10 mouse cellular contexts compared by ENCODE assay signal in the genomic region with DNA sequence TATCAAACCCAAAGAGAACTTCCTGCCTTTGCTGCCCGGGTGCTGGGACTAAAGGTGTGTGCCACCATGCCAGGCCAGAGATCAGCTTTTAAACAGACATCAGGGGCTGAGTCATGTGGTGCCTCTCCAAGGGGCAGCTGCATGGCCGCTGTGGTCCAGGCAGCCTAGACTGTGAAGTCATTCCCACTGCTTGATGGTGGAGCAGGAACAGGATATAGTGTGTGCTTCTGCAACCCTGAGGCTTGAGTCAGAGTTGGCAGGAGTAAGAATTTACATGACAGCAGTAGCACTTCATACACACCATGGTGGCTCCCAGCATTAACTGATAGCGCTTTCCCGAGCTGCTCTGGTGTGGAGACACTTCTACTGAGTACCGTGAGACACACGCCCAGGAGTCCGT.
DNase-seq lines count a peak whose midpoint lies in the region; ATAC-seq and TF ChIP-seq lines count a peak whose summit lies in the region.
"Had no signal": no experiment of that assay in that cellular context is flagged by ENCODE, and none has a peak within 500 bp of the region (broad histone marks: within the 10 kb centered on the region; RNA-seq: fewer than 3 reads in every experiment).

No protein-coding gene starts in this region.

- TF ChIP-seq CTCF in lung, adult 2 months (IDR thresholded peaks at IDR 0.05; ENCODE audit: insufficient read depth, low read length): no peak
- no peak for TF ChIP-seq CTCF in stomach, postnatal 0 days (IDR thresholded peaks at IDR 0.05; ENCODE audit: low read depth)

- H3K9ac ChIP-seq in heart, embryonic 12.5 days: no peak overlapping the region
- no peak overlapping the region for H3K9ac ChIP-seq in lung, embryonic 15.5 days
- no peak overlapping the region for H3K9ac ChIP-seq in intestine, embryonic 16.5 days (ENCODE audit: low read depth, low read length)
- H3K9ac ChIP-seq in stomach, postnatal 0 days (ENCODE audit: low read length): no peak overlapping the region

- H3K27me3 ChIP-seq in heart, embryonic 12.5 days (replicated peaks): no peaks in the 10 kb centered on the region
- H3K27me3 ChIP-seq in lung, embryonic 15.5 days: no peaks in the 10 kb centered on the region
- H3K27me3 ChIP-seq in intestine, embryonic 16.5 days (replicated peaks; ENCODE audit: control insufficient read depth, insufficient read depth, low read length): no peaks in the 10 kb centered on the region
- H3K27me3 ChIP-seq in stomach, postnatal 0 days (ENCODE audit: control insufficient read depth, insufficient read depth, low read length): no peaks in the 10 kb centered on the region

- H3K9me3 ChIP-seq in heart, embryonic 12.5 days (replicated peaks): no peaks in the 10 kb centered on the region
- no peaks in the 10 kb centered on the region for H3K9me3 ChIP-seq in lung, embryonic 15.5 days
- no peaks in the 10 kb centered on the region for H3K9me3 ChIP-seq in intestine, embryonic 16.5 days (ENCODE audit: control insufficient read depth, low read length)
- H3K9me3 ChIP-seq in stomach, postnatal 0 days (ENCODE audit: control insufficient read depth, low read length): no peaks in the 10 kb centered on the region

- DNase-seq in heart, adult 11 months: no peak
- no peak for DNase-seq in lung, adult 2 months
- peak; percentile 55 for DNase-seq in stomach, postnatal 0 days (ENCODE audit: low spot score)
- no peak for DNase-seq in testis, postnatal 14 days (ENCODE audit: low spot score)
- no peak for DNase-seq in cerebellum, adult 8-10 months
- DNase-seq: kidney, adult 9 months; left cerebral cortex, postnatal 4 days had no signal

- no peak overlapping the region for H3K4me2 ChIP-seq in heart, embryonic 12.5 days
- H3K4me2 ChIP-seq in lung, embryonic 15.5 days: no peak overlapping the region
- H3K4me2 ChIP-seq in intestine, embryonic 16.5 days (ENCODE audit: low read depth, low read length): no peak overlapping the region
- no peak overlapping the region for H3K4me2 ChIP-seq in stomach, postnatal 0 days (replicated peaks; ENCODE audit: low read depth)

- peaks cover 48% of the 10 kb centered on the region for H3K36me3 ChIP-seq in heart, embryonic 12.5 days
- peaks cover 25% of the 10 kb centered on the region for H3K36me3 ChIP-seq in lung, embryonic 15.5 days
- H3K36me3 ChIP-seq in intestine, embryonic 16.5 days (ENCODE audit: control insufficient read depth, insufficient read depth, low read length): no peaks in the 10 kb centered on the region
- H3K36me3 ChIP-seq in stomach, postnatal 0 days (ENCODE audit: control insufficient read depth, insufficient read depth, low read length): peaks cover 9% of the 10 kb centered on the region

- no peak overlapping the region for H3K4me3 ChIP-seq in heart, embryonic 12.5 days
- no peak overlapping the region for H3K4me3 ChIP-seq in lung, embryonic 15.5 days
- no peak overlapping the region for H3K4me3 ChIP-seq in lung, adult 2 months (replicated peaks; ENCODE audit: extremely low read depth, low read depth, low read length)
- no peak overlapping the region for H3K4me3 ChIP-seq in intestine, embryonic 16.5 days (ENCODE audit: low read length)
- no peak overlapping the region for H3K4me3 ChIP-seq in stomach, postnatal 0 days (ENCODE audit: low read depth, low read length)

- 63% methylated on average over 7 of the region's 7 CpGs for WGBS in heart, embryonic 12.5 days
- WGBS in lung, embryonic 15.5 days: 54% methylated on average over 7 of the region's 7 CpGs
- 33% methylated on average over 7 of the region's 7 CpGs for WGBS in lung, adult 2 months
- WGBS in intestine, embryonic 16.5 days: 68% methylated on average over 7 of the region's 7 CpGs
- WGBS in stomach, postnatal 0 days: 50% methylated on average over 7 of the region's 7 CpGs

- no peak for TF ChIP-seq EP300 in stomach, postnatal 0 days (optimal IDR thresholded peaks at IDR 0.05)

- ATAC-seq in heart, embryonic 12.5 days (ENCODE audit: insufficient number of reproducible peaks, low FRiP score): 0 out of 2 replicates have a peak, but pooled peaks have one; percentile 23
- ATAC-seq in lung, embryonic 15.5 days (ENCODE audit: borderline replicate concordance, extremely low read depth, low FRiP score, low TSS enrichment): peak; percentile 33; the same call in 1 of the 2 replicates
- no peak for ATAC-seq in intestine, embryonic 16.5 days
- peak; percentile 66 for ATAC-seq in stomach, postnatal 0 days (ENCODE audit: low FRiP score, low TSS enrichment)

- peak overlapping the region; percentile 45; the same call in 1 of the 2 replicates for H3K27ac ChIP-seq in heart, embryonic 12.5 days (ENCODE audit: poor library complexity, severe bottlenecking)
- H3K27ac ChIP-seq in lung, embryonic 15.5 days: peak overlapping the region; percentile 72
- H3K27ac ChIP-seq in intestine, embryonic 16.5 days (ENCODE audit: low read length): peak overlapping the region; percentile 37
- peak overlapping the region; percentile 79 for H3K27ac ChIP-seq in stomach, postnatal 0 days (replicated peaks)

- peaks cover 92% of the 10 kb centered on the region for H3K4me1 ChIP-seq in heart, embryonic 12.5 days (replicated peaks)
- H3K4me1 ChIP-seq in lung, embryonic 15.5 days: peaks cover 69% of the 10 kb centered on the region
- H3K4me1 ChIP-seq in lung, adult 2 months (ENCODE audit: control insufficient read depth, insufficient read depth, low read length): peaks cover 26% of the 10 kb centered on the region
- H3K4me1 ChIP-seq in intestine, embryonic 16.5 days (ENCODE audit: control insufficient read depth, insufficient read depth, low read length): peaks cover 54% of the 10 kb centered on the region
- peaks cover 15% of the 10 kb centered on the region for H3K4me1 ChIP-seq in stomach, postnatal 0 days (replicated peaks; ENCODE audit: control insufficient read depth, insufficient read depth)

- no peak for TF ChIP-seq POLR2A in lung, adult 2 months (IDR thresholded peaks at IDR 0.05; ENCODE audit: borderline replicate concordance, extremely low read depth, low read depth, low read length)
